Mouse (Mus musculus) common myeloid progenitor, adult 5-6 weeks (primary cell): ENCODE results near the gene Itgav. TPM values are rescaled to one million over a fixed set of nuclear protein-coding genes. Genes with fewer than 3 reads are reported as not detected.

ENCODE experiments used
- ATAC-seq: replicated peaks from 2 replicates; pipeline ENCODE4 v1.8.0; 2016; ENCODE audit warnings: low read depth, mild to moderate bottlenecking, moderate TSS enrichment, inconsistent platforms; ENCODE audit not compliant: poor library complexity, severe bottlenecking
- total RNA-seq: library from RNA; stranded (forward); fragments of 200-1000, 187-1606 nt; gene quantifications from 2 replicates; pipeline ENCODE4 v1.2.3, GENCODE M21; 2017

Gene Itgav
- total RNA-seq, 1 experiment from 2014 or later, result 14.4 TPM

GRCm38 (mm10) chr2:83742210-83742609 lies 18.0 kb downstream of the Itgav start:
- peak; percentile 55 for ATAC-seq

- no peak for ATAC-seq
These were observed 18.6 kb downstream of the Itgav start for GRCm38 (mm10) chr2:83742836-83743235.

GRCm38 (mm10) chr2:83744276-83744952 lies 20.2 kb downstream of the Itgav start:
- ATAC-seq, result peak; percentile 53

GRCm38 (mm10) chr2:83745257-83745656 lies 21.1 kb downstream of the Itgav start:
- ATAC-seq, result no peak

GRCm38 (mm10) chr2:83748581-83749118 lies 24.5 kb downstream of the Itgav start:
- ATAC-seq, result no peak

- no peak for ATAC-seq
These were observed 28.8 kb downstream of the Itgav start for GRCm38 (mm10) chr2:83753008-83753407.

- ATAC-seq, result no peak
These were observed 30.2 kb downstream of the Itgav start for GRCm38 (mm10) chr2:83754306-83754837.

GRCm38 (mm10) chr2:83758606-83759215 lies 34.5 kb downstream of the Itgav start:
- ATAC-seq, result no peak

- no peak for ATAC-seq
These were observed 35.0 kb downstream of the Itgav start for GRCm38 (mm10) chr2:83759216-83759648.

- ATAC-seq, result no peak
These were observed 35.5 kb downstream of the Itgav start for GRCm38 (mm10) chr2:83759667-83760066.

- no peak for ATAC-seq
These were observed 35.9 kb downstream of the Itgav start for GRCm38 (mm10) chr2:83760112-83760511.

- ATAC-seq, result no peak
These were observed 37.3 kb downstream of the Itgav start for GRCm38 (mm10) chr2:83761506-83761905.

- no peak for ATAC-seq
These were observed 38.1 kb downstream of the Itgav start for GRCm38 (mm10) chr2:83762106-83762855.

GRCm38 (mm10) chr2:83766058-83766457 lies 41.9 kb downstream of the Itgav start:
- ATAC-seq, result no peak

GRCm38 (mm10) chr2:83766878-83767277 lies 42.7 kb downstream of the Itgav start:
- ATAC-seq, result peak; percentile 82

GRCm38 (mm10) chr2:83768311-83769047 lies 44.3 kb downstream of the Itgav start:
- ATAC-seq, result no peak

GRCm38 (mm10) chr2:83771155-83771812 lies 47.1 kb downstream of the Itgav start:
- ATAC-seq, result peak; percentile 88

- no peak for ATAC-seq
These were observed 67.3 kb downstream of the Itgav start for GRCm38 (mm10) chr2:83791330-83792073.

- ATAC-seq, result no peak
These were observed 67.9 kb downstream of the Itgav start for GRCm38 (mm10) chr2:83792102-83792501.
